Mouse (Mus musculus) forebrain, embryonic 13.5 days (tissue): ENCODE measurements around the gene Dpf1. TPM values are rescaled to one million over a fixed set of nuclear protein-coding genes. Genes with fewer than 3 reads are reported as not detected.

ENCODE experiments used
- ATAC-seq: fragments of 200-750 bp; cut with Nextera tagmentation; 2 replicates; pipeline ENCODE4 v1.8.0; 2017
- H3K27ac ChIP-seq: fragments of 300-500 bp; sonication (generic); 2 replicates; pipeline ENCODE4 v1.5.1; 2015; ENCODE audit warnings: inconsistent platforms, mild to moderate bottlenecking, moderate library complexity
- H3K27me3 ChIP-seq: fragments of 300-500 bp; sonication (generic); 2 replicates; pipeline ENCODE4 v1.6.1; 2015; ENCODE audit warnings: mild to moderate bottlenecking, inconsistent platforms
- H3K36me3 ChIP-seq: fragments of 300-500 bp; sonication (generic); 2 replicates; pipeline ENCODE4 v1.6.1; 2015; ENCODE audit warnings: mild to moderate bottlenecking, inconsistent platforms; ENCODE audit not compliant: poor library complexity, severe bottlenecking
- H3K4me1 ChIP-seq: fragments of 300-500 bp; sonication (generic); 2 replicates; pipeline ENCODE4 v1.6.1; 2015; ENCODE audit warnings: inconsistent platforms
- H3K4me2 ChIP-seq: fragments of 300-500 bp; sonication (generic); 2 replicates; pipeline ENCODE4 v1.6.1; 2015; ENCODE audit warnings: inconsistent platforms, mild to moderate bottlenecking, moderate library complexity
- H3K4me3 ChIP-seq: fragments of 300-500 bp; sonication (generic); 2 replicates; pipeline ENCODE4 v1.5.1; 2015; ENCODE audit warnings: mild to moderate bottlenecking, inconsistent platforms
- H3K9ac ChIP-seq: fragments of 300-500 bp; sonication (generic); 2 replicates; pipeline ENCODE4 v1.6.1; 2015; ENCODE audit warnings: mild to moderate bottlenecking, inconsistent platforms
- H3K9me3 ChIP-seq: fragments of 300-500 bp; sonication (generic); replicated peaks from 2 replicates; pipeline ENCODE4 v1.6.1; 2016; ENCODE audit warnings: inconsistent platforms
- WGBS: fragments of 180-500 bp; shearing (Covaris S2); methylation state at CpG from one replicate; pipeline ENCODE4 v1.1.7; 2015; 5-methylcytosine and 5-hydroxymethylcytosine counted together
- polyA plus RNA-seq: library from polyadenylated mRNA; unstranded; fragments of >200 nt; fragmentation: Nextera tagmentation; extraction: Ambion mirVana; gene quantifications from 2 replicates; pipeline ENCODE4 v1.2.1, GENCODE M21; 2015

Dpf1 gene
- polyA plus RNA-seq, 1 experiment from 2014 or later = 165 TPM

GRCm38 (mm10) chr7:29316137-29316734 is 12.5 kb downstream of the Dpf1 start:
- Histone ChIP-seq H3K9ac (peak overlapping the region; percentile 53), H3K4me1 (peaks cover 88% of the 10 kb centered on the region), H3K4me3 (no peak overlapping the region), H3K27me3 (no peaks in the 10 kb centered on the region), H3K36me3 (peaks cover 38% of the 10 kb centered on the region), H3K9me3 (no peaks in the 10 kb centered on the region), H3K27ac (peak overlapping the region; percentile 97), H3K4me2 (peak overlapping the region; percentile 55)
- WGBS = 40% methylated on average over 16 of the region's 17 CpGs
- ATAC-seq = peak; percentile 1; the same call in 1 of the 2 replicates

DNA sequence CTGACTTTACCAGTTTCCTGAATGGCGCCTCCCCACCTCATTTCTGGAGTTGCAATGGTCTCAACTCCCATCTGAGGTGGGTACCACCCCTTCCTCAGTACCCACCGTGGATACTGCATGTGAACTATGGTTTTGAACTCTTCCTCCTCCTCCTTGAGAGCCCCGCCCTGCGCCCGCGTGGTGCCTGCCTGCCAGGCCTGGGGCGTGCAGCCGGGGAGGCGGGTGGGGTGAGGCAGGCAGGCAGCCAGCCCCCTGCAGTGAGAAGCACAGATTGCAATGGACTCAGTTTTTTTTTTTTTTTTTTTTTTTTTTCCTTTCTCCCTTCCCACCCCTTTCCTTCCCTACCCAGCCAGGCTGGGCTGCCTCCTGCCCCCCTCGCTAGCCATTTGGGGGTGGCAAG is 13.2 kb downstream of the Dpf1 start:
- Histone ChIP-seq H3K27ac (peak overlapping the region; percentile 97), H3K9me3 (no peaks in the 10 kb centered on the region), H3K27me3 (no peaks in the 10 kb centered on the region), H3K9ac (peak overlapping the region; percentile 60), H3K4me3 (no peak overlapping the region), H3K36me3 (peaks cover 31% of the 10 kb centered on the region), H3K4me2 (peak overlapping the region; percentile 55), H3K4me1 (peaks cover 90% of the 10 kb centered on the region)
- ATAC-seq = peak; percentile 51
- WGBS = under 1% methylated on average over 10 of the region's 10 CpGs

GRCm38 (mm10) chr7:29317558-29317957 is 13.8 kb downstream of the Dpf1 start:
- H3K4me1 ChIP-seq = peaks cover 85% of the 10 kb centered on the region
- no peaks in the 10 kb centered on the region for H3K9me3 ChIP-seq
- H3K4me3 ChIP-seq = no peak overlapping the region; the same call in 1 of the 2 replicates
- 0% methylated on average over 2 of the region's 2 CpGs for WGBS
- H3K4me2 ChIP-seq = peak overlapping the region; percentile 55
- no peaks in the 10 kb centered on the region for H3K27me3 ChIP-seq
- peaks cover 26% of the 10 kb centered on the region for H3K36me3 ChIP-seq
- H3K9ac ChIP-seq = peak overlapping the region; percentile 60
- peak overlapping the region; percentile 97 for H3K27ac ChIP-seq
- peak; percentile 69 for ATAC-seq

GRCm38 (mm10) chr7:29318115-29318911 is 14.6 kb downstream of the Dpf1 start:
- Histone ChIP-seq H3K4me3 (peak overlapping the region; percentile 22), H3K4me2 (peak overlapping the region; percentile 55), H3K9ac (peak overlapping the region; percentile 51), H3K36me3 (peaks cover 25% of the 10 kb centered on the region), H3K27me3 (no peaks in the 10 kb centered on the region), H3K27ac (peak overlapping the region; percentile 97), H3K4me1 (peaks cover 77% of the 10 kb centered on the region), H3K9me3 (no peaks in the 10 kb centered on the region)
- ATAC-seq = peak; percentile 20
- 3% methylated on average over 18 of the region's 18 CpGs for WGBS

GRCm38 (mm10) chr7:29319337-29320307 is 15.9 kb downstream of the Dpf1 start:
- no peak for ATAC-seq
- 10% methylated on average over 19 of the region's 19 CpGs for WGBS
- H3K9ac ChIP-seq = peak overlapping the region; percentile 51
- peak overlapping the region; percentile 22 for H3K4me3 ChIP-seq
- H3K27me3 ChIP-seq = no peaks in the 10 kb centered on the region
- H3K27ac ChIP-seq = peak overlapping the region; percentile 97
- peaks cover 64% of the 10 kb centered on the region for H3K4me1 ChIP-seq
- peaks cover 26% of the 10 kb centered on the region for H3K36me3 ChIP-seq
- no peaks in the 10 kb centered on the region for H3K9me3 ChIP-seq
- peak overlapping the region; percentile 55 for H3K4me2 ChIP-seq

- no peak overlapping the region for H3K4me2 ChIP-seq
- H3K36me3 ChIP-seq = peaks cover 53% of the 10 kb centered on the region
- no peaks in the 10 kb centered on the region for H3K4me1 ChIP-seq
- no peak overlapping the region for H3K4me3 ChIP-seq
- H3K9me3 ChIP-seq = no peaks in the 10 kb centered on the region
- no peak overlapping the region for H3K27ac ChIP-seq
- no peak overlapping the region for H3K9ac ChIP-seq
- no peak for ATAC-seq
- WGBS = 89% methylated on average over 6 of the region's 6 CpGs
- no peaks in the 10 kb centered on the region for H3K27me3 ChIP-seq
Measured at GRCm38 (mm10) chr7:29327087-29327486, 23.3 kb downstream of the Dpf1 start.

DNA sequence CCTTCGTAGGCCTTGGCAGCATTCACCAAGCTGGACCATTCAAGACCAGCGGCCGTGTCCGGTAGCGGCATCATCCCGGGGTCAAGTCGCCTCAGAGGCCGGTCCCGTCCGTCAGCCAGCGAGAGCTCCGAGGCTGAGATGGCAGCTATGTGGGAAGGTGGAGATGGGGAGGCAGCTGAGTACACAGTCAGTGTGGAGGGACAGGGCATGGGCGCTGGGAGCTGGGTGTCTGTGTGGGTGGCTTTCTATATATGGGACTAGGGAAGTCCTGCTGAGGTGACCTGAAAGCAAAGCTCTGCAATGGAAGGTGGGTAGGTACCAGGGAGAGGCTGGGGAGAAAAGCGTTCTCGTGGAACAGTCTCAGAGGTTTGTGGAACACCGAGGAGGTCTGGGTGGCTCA is 25.2 kb downstream of the Dpf1 start:
- Histone ChIP-seq H3K4me2 (no peak overlapping the region), H3K27ac (no peak overlapping the region)
- no peak for ATAC-seq

DNA sequence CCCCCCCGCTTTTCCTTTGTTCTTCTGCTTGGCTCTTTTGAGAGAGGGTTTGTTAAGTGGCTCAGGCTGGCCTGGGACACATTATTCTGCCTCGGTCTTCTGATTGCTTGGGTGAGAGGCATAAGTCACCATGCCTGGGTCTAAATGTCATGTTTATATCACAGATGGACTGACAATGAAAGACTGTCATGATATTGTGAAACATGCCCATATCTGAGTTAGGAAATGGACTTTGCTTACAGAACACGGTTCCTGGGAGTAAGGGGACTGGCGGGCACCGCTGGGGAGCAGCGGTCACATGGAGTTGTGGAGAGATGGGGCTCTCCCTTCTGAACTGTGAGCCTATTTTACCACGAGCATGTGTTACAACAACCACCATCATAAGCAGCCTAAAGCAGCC is 30.4 kb downstream of the Dpf1 start:
- Histone ChIP-seq H3K9me3 (no peaks in the 10 kb centered on the region), H3K36me3 (peaks cover 30% of the 10 kb centered on the region), H3K27me3 (no peaks in the 10 kb centered on the region), H3K4me3 (no peak overlapping the region), H3K27ac (peak overlapping the region; percentile 35; the same call in 1 of the 2 replicates), H3K4me2 (no peak overlapping the region), H3K4me1 (peaks cover 8% of the 10 kb centered on the region), H3K9ac (no peak overlapping the region)
- no peak for ATAC-seq
- WGBS = 42% methylated on average over 7 of the region's 7 CpGs

More for the DNA sequence above, 25.2 kb downstream of the Dpf1 start:
- Histone ChIP-seq H3K9ac (no peak overlapping the region), H3K9me3 (no peaks in the 10 kb centered on the region), H3K36me3 (peaks cover 49% of the 10 kb centered on the region), H3K4me1 (peaks cover 2% of the 10 kb centered on the region), H3K4me3 (no peak overlapping the region), H3K27me3 (no peaks in the 10 kb centered on the region)
- 93% methylated on average over 16 of the region's 16 CpGs for WGBS

GRCm38 (mm10) chr7:29335276-29335675 is 31.5 kb downstream of the Dpf1 start:
- Histone ChIP-seq H3K27me3 (no peaks in the 10 kb centered on the region), H3K4me1 (peaks cover 8% of the 10 kb centered on the region), H3K9me3 (no peaks in the 10 kb centered on the region), H3K36me3 (peaks cover 30% of the 10 kb centered on the region), H3K4me2 (no peak overlapping the region), H3K27ac (no peak overlapping the region), H3K4me3 (no peak overlapping the region), H3K9ac (no peak overlapping the region)
- no peak for ATAC-seq

DNA sequence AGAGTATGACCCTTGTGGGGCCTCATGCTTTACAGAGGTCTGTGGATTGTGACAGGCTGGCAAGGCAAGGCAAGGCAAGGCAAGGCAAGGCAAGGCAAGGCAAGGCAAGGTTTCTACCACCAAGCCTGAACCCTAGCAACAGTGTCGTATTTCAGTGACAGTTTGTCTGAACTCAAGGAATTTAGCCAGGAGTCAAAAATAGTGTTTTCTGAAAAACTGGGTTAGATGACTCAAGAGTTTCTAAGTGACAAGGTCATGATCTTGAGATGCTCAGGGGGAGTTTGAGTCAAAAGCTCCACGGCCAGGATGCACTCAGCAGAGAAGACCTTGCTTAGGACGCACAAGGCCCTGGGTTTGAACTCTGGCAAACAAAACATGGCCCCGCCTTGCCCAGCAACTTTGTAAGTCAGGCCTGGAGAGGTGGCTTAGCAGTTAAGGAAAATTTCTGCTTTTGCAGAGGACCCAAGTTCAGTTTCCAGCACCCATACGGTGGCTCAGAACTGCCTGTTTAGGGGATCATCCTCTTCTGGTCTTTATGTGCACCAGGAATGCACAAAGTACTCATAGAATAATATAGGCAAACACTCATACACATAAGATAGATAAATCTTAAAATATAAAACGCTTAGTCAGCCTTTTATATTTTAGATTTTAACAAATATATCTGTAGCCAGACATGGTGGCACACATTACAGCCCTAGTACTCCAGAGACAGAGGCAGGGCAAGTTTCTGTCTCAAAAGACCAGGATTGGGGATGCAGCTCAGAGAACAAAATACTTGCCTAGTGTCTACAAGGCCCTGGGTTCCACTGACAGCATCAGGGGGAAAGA is 32.3 kb downstream of the Dpf1 start:
- no peak for ATAC-seq
- H3K4me1 ChIP-seq = peaks cover 8% of the 10 kb centered on the region
- H3K9ac ChIP-seq = no peak overlapping the region
- H3K27ac ChIP-seq = no peak overlapping the region
- H3K9me3 ChIP-seq = no peaks in the 10 kb centered on the region
- 87% methylated on average over 6 of the region's 6 CpGs for WGBS
- H3K4me3 ChIP-seq = no peak overlapping the region
- H3K4me2 ChIP-seq = no peak overlapping the region
- H3K27me3 ChIP-seq = no peaks in the 10 kb centered on the region
- H3K36me3 ChIP-seq = peaks cover 22% of the 10 kb centered on the region

DNA sequence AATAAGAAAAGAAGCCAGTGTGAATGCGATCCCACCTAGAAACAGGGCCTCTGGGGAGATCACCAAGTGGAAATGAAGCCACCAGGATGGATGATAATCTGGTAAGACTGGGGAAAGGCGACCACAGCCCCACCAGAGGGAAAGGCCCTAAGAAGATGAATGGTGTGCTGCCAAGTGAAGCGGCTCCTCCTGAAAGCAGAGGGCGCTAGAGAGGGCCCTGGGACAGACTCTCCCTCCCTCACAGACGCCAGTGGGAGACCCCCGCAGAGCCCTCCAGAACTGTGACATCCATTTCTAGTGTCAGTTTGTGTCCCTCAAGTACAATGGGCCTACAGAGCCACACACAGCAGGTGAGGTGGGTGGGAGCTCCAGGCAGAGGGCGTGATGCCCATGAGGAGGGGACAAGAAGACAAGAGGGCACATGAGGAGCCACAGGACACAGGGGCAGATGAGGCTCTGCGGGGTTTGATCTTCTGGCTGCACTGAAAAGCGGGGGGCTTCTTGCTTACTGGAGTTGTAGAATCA is 33.1 kb downstream of the Dpf1 start:
- Histone ChIP-seq H3K27me3 (no peaks in the 10 kb centered on the region), H3K4me3 (no peak overlapping the region), H3K9ac (no peak overlapping the region), H3K4me2 (no peak overlapping the region), H3K27ac (no peak overlapping the region), H3K9me3 (no peaks in the 10 kb centered on the region), H3K36me3 (peaks cover 14% of the 10 kb centered on the region), H3K4me1 (peaks cover 16% of the 10 kb centered on the region)
- WGBS = 71% methylated on average over 9 of the region's 9 CpGs
- no peak for ATAC-seq
